Mouse (Mus musculus) embryonic fibroblast, embryonic 13.5 days (primary cell): Measurements from ENCODE around the gene Nav2.

Source experiments
- CTCF ChIP-seq: IDR thresholded peaks from 2 replicates; pipeline ENCODE4 v1.5.1; 2011; ENCODE audit warnings: mild to moderate bottlenecking, control low read depth, low read length, moderate library complexity, borderline replicate concordance; ENCODE audit not compliant: insufficient read depth
- POLR2A ChIP-seq: IDR thresholded peaks from 2 replicates; pipeline ENCODE4 v1.6.1; 2011; ENCODE audit warnings: low read depth, mild to moderate bottlenecking, control low read depth, low read length, moderate library complexity

GRCm38 (mm10) chr7:49261941-49262511, 353.5 kb downstream of the Nav2 start:
- no peak for TF ChIP-seq POLR2A
- no peak for TF ChIP-seq CTCF
